Mouse (Mus musculus): ENCODE data around the gene Grm1. TPM values are rescaled to one million over a fixed set of nuclear protein-coding genes. Genes with fewer than 3 reads are reported as not detected.

The Grm1 gene
- polyA plus RNA-seq, 1 experiment from 2014 or later: not detected

DNA sequence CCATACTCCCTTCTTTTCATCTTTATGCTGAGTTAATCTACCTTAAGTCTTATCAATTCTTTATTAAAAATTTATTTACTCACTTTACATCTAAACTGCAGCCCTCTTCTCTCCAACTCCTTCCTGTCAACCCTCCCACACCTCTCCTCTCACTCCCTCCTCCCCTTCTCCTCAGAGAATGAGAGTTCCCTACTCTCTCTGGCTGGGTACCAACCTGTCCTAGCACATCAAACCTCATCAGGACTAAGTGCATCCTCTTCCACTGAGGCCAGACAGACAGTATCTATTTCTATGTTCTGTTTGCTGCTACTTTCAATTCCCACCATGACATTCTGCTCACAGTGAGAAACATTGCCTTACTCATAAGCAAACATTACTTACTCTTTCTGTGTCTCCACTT lies 426.2 kb downstream of the Grm1 start:
- no peak overlapping the region for H3K27ac ChIP-seq (ENCODE audit: low read depth, low read length)
- no peak overlapping the region for H3K9ac ChIP-seq (ENCODE audit: low read length)
- no peak overlapping the region for H3K4me3 ChIP-seq (ENCODE audit: low read depth, low read length)
- no peaks in the 10 kb centered on the region for H3K36me3 ChIP-seq (ENCODE audit: control insufficient read depth, insufficient read depth, low read length)
- no peak for DNase-seq (ENCODE audit: low spot score)
- no peaks in the 10 kb centered on the region for H3K9me3 ChIP-seq (ENCODE audit: control insufficient read depth, low read length)
- no peaks in the 10 kb centered on the region for H3K4me1 ChIP-seq (ENCODE audit: control insufficient read depth, insufficient read depth, low read length)
- no peak for ATAC-seq (ENCODE audit: insufficient read depth, low FRiP score, low TSS enrichment)
- H3K4me2 ChIP-seq (ENCODE audit: low read depth): no peak overlapping the region
- H3K27me3 ChIP-seq (ENCODE audit: control insufficient read depth, insufficient read depth, low read length): no peaks in the 10 kb centered on the region

Other genes with a start within 250 kb of the Grm1 start
- gene Shprh, start 67.1 kb upstream of the Grm1 start, polyA plus RNA-seq (2014; fragmentation: Nextera tagmentation; extraction: Ambion mirVana): 23.2 and 25.6 TPM in 2 replicates
- gene Fbxo30, start 199.0 kb upstream of the Grm1 start, polyA plus RNA-seq (2014; fragmentation: Nextera tagmentation; extraction: Ambion mirVana): 34.6 and 40.6 TPM in 2 replicates

All from neural tube, embryonic 11.5 days (tissue).